Mouse (Mus musculus) heart, embryonic 10.5 days (tissue): ENCODE results near the gene Ephb1. TPM values are rescaled to one million over a fixed set of nuclear protein-coding genes. Genes with fewer than 3 reads are reported as not detected.

Experiments used
- DNase-seq: peaks from one replicate; pipeline ENCODE4 v3.0.0-alpha.2; 2017; ENCODE audit warnings: low spot score
- H3K27ac ChIP-seq: fragments of 300-500 bp; sonication (generic); 2 replicates; pipeline ENCODE4 v1.5.1; 2016; ENCODE audit warnings: mild to moderate bottlenecking
- H3K27me3 ChIP-seq: fragments of 300-500 bp; sonication (generic); 2 replicates; pipeline ENCODE4 v1.6.1; 2016; ENCODE audit warnings: mild to moderate bottlenecking; ENCODE audit not compliant: poor library complexity, insufficient read depth, severe bottlenecking
- H3K36me3 ChIP-seq: fragments of 300-500 bp; sonication (generic); 2 replicates; pipeline ENCODE4 v1.6.1; 2016; ENCODE audit warnings: mild to moderate bottlenecking, moderate library complexity
- H3K4me1 ChIP-seq: fragments of 300-500 bp; sonication (generic); 2 replicates; pipeline ENCODE4 v1.6.1; 2016; ENCODE audit warnings: mild to moderate bottlenecking
- H3K4me3 ChIP-seq: fragments of 300-500 bp; sonication (generic); 2 replicates; pipeline ENCODE4 v1.5.1; 2016; ENCODE audit warnings: mild to moderate bottlenecking, moderate library complexity
- H3K9me3 ChIP-seq: fragments of 300-500 bp; sonication (generic); 2 replicates; pipeline ENCODE4 v1.6.1; 2016; ENCODE audit warnings: mild to moderate bottlenecking, moderate library complexity
- WGBS: fragments of 180-500 bp; shearing (Covaris S2); methylation state at CpG from one replicate; pipeline ENCODE4 v1.1.7; 2016; 5-methylcytosine and 5-hydroxymethylcytosine counted together
- polyA plus RNA-seq: library from polyadenylated mRNA; unstranded; fragments of >200 nt; fragmentation: Nextera tagmentation; extraction: Ambion mirVana; gene quantifications from 2 replicates; pipeline ENCODE4 v1.2.1, GENCODE M21; 2016

The Ephb1 gene
- polyA plus RNA-seq, 1 experiment from 2014 or later = 1.3 TPM

- Histone ChIP-seq H3K36me3 (no peaks in the 10 kb centered on the region), H3K4me1 (no peaks in the 10 kb centered on the region), H3K4me3 (no peak overlapping the region), H3K27me3 (no peaks in the 10 kb centered on the region), H3K9me3 (no peaks in the 10 kb centered on the region), H3K27ac (no peak overlapping the region)
- WGBS = 89% methylated on average over 4 of the region's 4 CpGs
- DNase-seq = no peak
Observed at GRCm38 (mm10) chr9:102139181-102139580, 215.3 kb downstream of the Ephb1 start.

- H3K27me3 ChIP-seq = no peaks in the 10 kb centered on the region
- WGBS = 86% methylated on average over 7 of the region's 7 CpGs
- H3K4me1 ChIP-seq = no peaks in the 10 kb centered on the region
- H3K4me3 ChIP-seq = no peak overlapping the region
- no peak overlapping the region for H3K27ac ChIP-seq
- H3K36me3 ChIP-seq = no peaks in the 10 kb centered on the region
- H3K9me3 ChIP-seq = no peaks in the 10 kb centered on the region
- no peak for DNase-seq
Observed at GRCm38 (mm10) chr9:102138671-102139070, 215.8 kb downstream of the Ephb1 start.

GRCm38 (mm10) chr9:102138187-102138586 lies 216.3 kb downstream of the Ephb1 start:
- Histone ChIP-seq H3K27ac (no peak overlapping the region), H3K36me3 (no peaks in the 10 kb centered on the region), H3K27me3 (no peaks in the 10 kb centered on the region), H3K9me3 (no peaks in the 10 kb centered on the region), H3K4me1 (no peaks in the 10 kb centered on the region), H3K4me3 (no peak overlapping the region)
- no peak for DNase-seq

GRCm38 (mm10) chr9:102130506-102130905 lies 224.0 kb downstream of the Ephb1 start:
- no peaks in the 10 kb centered on the region for H3K27me3 ChIP-seq
- H3K4me3 ChIP-seq = no peak overlapping the region
- DNase-seq = no peak
- no peaks in the 10 kb centered on the region for H3K4me1 ChIP-seq
- no peaks in the 10 kb centered on the region for H3K36me3 ChIP-seq
- no peak overlapping the region for H3K27ac ChIP-seq
- no peaks in the 10 kb centered on the region for H3K9me3 ChIP-seq

- H3K36me3 ChIP-seq = no peaks in the 10 kb centered on the region
- H3K4me1 ChIP-seq = no peaks in the 10 kb centered on the region
- no peak overlapping the region for H3K27ac ChIP-seq
- WGBS = 68% methylated on average over 3 of the region's 3 CpGs
- no peaks in the 10 kb centered on the region; the same call in 1 of the 2 replicates for H3K27me3 ChIP-seq
- DNase-seq = no peak
- no peaks in the 10 kb centered on the region for H3K9me3 ChIP-seq
- no peak overlapping the region for H3K4me3 ChIP-seq
Observed at GRCm38 (mm10) chr9:102126510-102126909, 228.0 kb downstream of the Ephb1 start.

DNA sequence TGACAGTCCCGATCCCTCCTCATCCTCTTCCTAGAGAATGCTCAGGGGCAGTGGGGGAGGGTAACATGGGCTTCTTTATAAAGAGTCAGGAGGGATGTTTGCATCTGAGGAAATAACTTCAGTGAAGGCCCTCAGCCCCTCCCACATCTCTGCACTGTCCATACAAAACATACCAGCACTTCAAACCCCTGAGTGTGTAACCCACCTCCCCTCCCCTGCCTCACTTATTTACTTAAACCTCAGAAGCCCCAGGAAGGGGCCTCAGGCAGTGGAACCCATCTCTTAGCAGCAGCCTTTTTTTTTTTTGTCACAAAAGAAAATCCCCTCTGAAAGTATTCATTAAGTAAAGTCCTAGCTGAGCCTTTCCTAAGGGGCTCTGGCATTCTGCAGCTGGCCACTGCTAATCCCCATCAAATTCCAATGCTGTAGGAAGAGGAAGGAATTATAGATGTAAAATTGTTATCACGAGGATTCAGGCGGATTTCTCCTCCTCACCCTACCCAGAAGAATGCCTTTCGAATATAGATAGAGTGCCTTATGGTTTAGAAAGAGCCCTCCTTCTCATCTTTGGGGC lies 231.5 kb downstream of the Ephb1 start:
- Histone ChIP-seq H3K4me1 (no peaks in the 10 kb centered on the region), H3K36me3 (no peaks in the 10 kb centered on the region), H3K27ac (no peak overlapping the region), H3K4me3 (no peak overlapping the region), H3K27me3 (no peaks in the 10 kb centered on the region; the same call in 1 of the 2 replicates), H3K9me3 (no peaks in the 10 kb centered on the region)
- DNase-seq = no peak
- WGBS = 43% methylated on average over 4 of the region's 4 CpGs

DNA sequence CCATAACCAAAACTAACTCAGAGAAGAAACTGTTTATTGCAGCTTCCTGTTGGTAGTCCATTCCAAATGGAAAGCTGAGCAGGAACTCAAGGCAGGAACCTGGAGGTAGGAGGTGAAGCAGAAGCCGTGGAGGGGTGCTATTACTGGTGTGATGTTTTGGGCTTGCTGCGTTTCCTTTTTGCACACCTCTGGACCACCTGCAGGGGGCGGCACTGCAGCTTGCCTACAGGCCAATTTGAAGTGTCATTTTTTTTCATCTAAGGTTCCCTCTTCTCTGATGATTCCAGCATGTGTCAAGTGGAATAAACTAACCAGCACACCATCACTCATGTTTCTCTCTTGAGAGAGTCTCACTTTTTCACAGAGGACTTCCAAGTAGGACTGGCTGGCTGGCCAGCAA lies 235.1 kb downstream of the Ephb1 start:
- Histone ChIP-seq H3K9me3 (no peaks in the 10 kb centered on the region), H3K4me3 (no peak overlapping the region), H3K36me3 (no peaks in the 10 kb centered on the region), H3K4me1 (no peaks in the 10 kb centered on the region), H3K27ac (no peak overlapping the region), H3K27me3 (no peaks in the 10 kb centered on the region; the same call in 1 of the 2 replicates)
- DNase-seq = no peak
- WGBS = 85% methylated on average over 3 of the region's 3 CpGs

DNA sequence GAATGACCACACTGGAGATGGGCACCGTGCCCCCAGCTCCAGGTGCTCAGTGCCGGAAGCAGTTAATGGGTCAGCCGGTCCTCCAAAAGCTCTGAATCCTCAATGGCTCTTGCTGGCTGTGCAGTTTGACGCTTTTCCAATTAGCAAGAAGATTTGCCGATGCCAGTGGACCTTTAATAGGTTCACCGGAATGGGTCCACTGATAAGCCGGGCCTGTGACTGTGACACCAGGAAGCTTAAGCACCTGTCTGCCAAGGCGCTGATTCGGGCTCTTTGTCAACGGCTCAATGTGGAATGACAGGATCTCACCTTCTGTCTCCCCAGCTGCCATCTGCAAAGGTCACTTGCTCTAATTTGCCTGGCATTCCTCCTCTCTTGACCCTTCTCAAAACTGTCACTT lies 239.2 kb downstream of the Ephb1 start:
- 83% methylated on average over 10 of the region's 10 CpGs for WGBS
- Histone ChIP-seq H3K27me3 (no peaks in the 10 kb centered on the region), H3K27ac (no peak overlapping the region), H3K36me3 (no peaks in the 10 kb centered on the region), H3K9me3 (no peaks in the 10 kb centered on the region), H3K4me1 (no peaks in the 10 kb centered on the region), H3K4me3 (no peak overlapping the region)
- no peak for DNase-seq

DNA sequence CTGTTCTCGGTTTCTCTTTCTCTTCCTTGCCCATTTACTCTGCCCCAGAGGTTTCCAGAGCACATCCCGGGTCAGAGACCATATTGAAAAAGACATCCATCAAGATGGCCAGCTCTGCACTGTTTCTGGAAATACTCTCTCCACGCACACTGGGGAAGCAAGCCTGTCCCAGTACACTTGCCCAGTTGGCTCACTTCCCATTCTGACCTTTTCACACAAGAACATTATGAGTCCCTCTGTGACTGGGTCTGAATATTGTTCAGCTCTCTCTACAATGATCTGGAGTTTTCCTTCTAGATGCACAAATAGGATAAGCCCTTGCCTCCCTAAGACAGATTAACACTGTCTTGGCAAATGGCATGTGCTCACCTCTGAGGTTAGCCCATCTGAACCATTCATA lies 243.0 kb downstream of the Ephb1 start:
- DNase-seq = no peak
- H3K4me1 ChIP-seq = no peaks in the 10 kb centered on the region

GRCm38 (mm10) chr9:102107978-102108377 lies 246.5 kb downstream of the Ephb1 start:
- Histone ChIP-seq H3K4me3 (no peak overlapping the region), H3K27me3 (peaks cover 26% of the 10 kb centered on the region), H3K9me3 (no peaks in the 10 kb centered on the region), H3K4me1 (no peaks in the 10 kb centered on the region), H3K27ac (no peak overlapping the region), H3K36me3 (no peaks in the 10 kb centered on the region)
- whole genome bisulfite sequencing = 75% methylated on average over 3 of the region's 3 CpGs
- DNase-seq = no peak

More for the DNA sequence above, 243.0 kb downstream of the Ephb1 start:
- Histone ChIP-seq H3K4me3 (no peak overlapping the region), H3K27me3 (peaks cover 26% of the 10 kb centered on the region), H3K9me3 (no peaks in the 10 kb centered on the region), H3K36me3 (no peaks in the 10 kb centered on the region), H3K27ac (no peak overlapping the region)
- 75% methylated on average over 3 of the region's 3 CpGs for WGBS

DNA sequence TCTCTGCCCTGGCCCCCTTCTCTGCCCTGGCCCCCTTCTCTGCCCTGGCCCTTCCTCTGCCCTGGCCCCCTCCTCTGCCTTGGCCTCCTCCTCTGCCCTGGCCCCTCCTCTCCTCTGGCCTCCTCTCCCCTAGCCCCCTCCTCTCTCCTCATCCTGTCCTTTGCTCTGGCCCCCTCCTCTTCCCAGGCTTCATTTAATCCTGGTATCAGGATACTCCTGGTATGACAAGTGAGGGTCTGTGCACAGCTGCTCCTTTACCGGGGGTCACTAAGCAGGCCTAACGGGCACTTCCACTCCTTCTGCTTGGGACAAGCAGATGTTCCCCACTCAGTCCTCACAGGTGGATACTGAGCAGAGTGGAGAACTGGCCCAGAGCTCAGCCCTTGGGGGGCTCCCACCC lies 247.3 kb downstream of the Ephb1 start:
- Histone ChIP-seq H3K4me3 (no peak overlapping the region), H3K9me3 (no peaks in the 10 kb centered on the region), H3K36me3 (no peaks in the 10 kb centered on the region), H3K27me3 (peaks cover 26% of the 10 kb centered on the region), H3K4me1 (no peaks in the 10 kb centered on the region), H3K27ac (no peak overlapping the region)
- DNase-seq = no peak
- 66% methylated on average over 2 of the region's 2 CpGs for WGBS

- Histone ChIP-seq H3K9me3 (no peaks in the 10 kb centered on the region), H3K4me3 (no peak overlapping the region), H3K4me1 (no peaks in the 10 kb centered on the region), H3K36me3 (no peaks in the 10 kb centered on the region), H3K27ac (no peak overlapping the region), H3K27me3 (no peaks in the 10 kb centered on the region)
- WGBS = 32% methylated on average over 7 of the region's 7 CpGs
- no peak for DNase-seq
Observed at GRCm38 (mm10) chr9:102096825-102097224, 257.7 kb downstream of the Ephb1 start.

- H3K36me3 ChIP-seq = no peaks in the 10 kb centered on the region
- no peak overlapping the region for H3K27ac ChIP-seq
- WGBS = 77% methylated on average over 5 of the region's 5 CpGs
- DNase-seq = no peak
- no peaks in the 10 kb centered on the region for H3K9me3 ChIP-seq
- no peaks in the 10 kb centered on the region for H3K4me1 ChIP-seq
- H3K4me3 ChIP-seq = no peak overlapping the region
- H3K27me3 ChIP-seq = peaks cover 20% of the 10 kb centered on the region
Observed at GRCm38 (mm10) chr9:102088598-102088997, 265.9 kb downstream of the Ephb1 start.

GRCm38 (mm10) chr9:102086053-102086706 lies 268.3 kb downstream of the Ephb1 start:
- WGBS = 78% methylated on average over 24 of the region's 24 CpGs
- Histone ChIP-seq H3K27ac (no peak overlapping the region), H3K9me3 (no peaks in the 10 kb centered on the region), H3K4me3 (no peak overlapping the region), H3K27me3 (peaks cover 20% of the 10 kb centered on the region), H3K36me3 (no peaks in the 10 kb centered on the region), H3K4me1 (no peaks in the 10 kb centered on the region)
- no peak for DNase-seq
